Mouse (Mus musculus): ENCODE measurements at regions not wholly inside any gene's neighbourhood (a gene's known extent, or its start where the extent isn't known, plus 50 kb on each side); places are given as distances from the start of the nearest gene placed in this dataset.

GRCm38 (mm10) chr12:64273730-64274129, 200.8 kb downstream of the Fscb start:
- no peak for DNase-seq (ENCODE audit: low read depth, low spot score)

- DNase-seq (ENCODE audit: low read depth, low spot score): no peak
These were observed 208.4 kb downstream of the Fscb start for GRCm38 (mm10) chr12:64266130-64266529.

GRCm38 (mm10) chr12:64255016-64255415, 219.5 kb downstream of the Fscb start:
- DNase-seq (ENCODE audit: low read depth, low spot score): no peak

- no peak for DNase-seq (ENCODE audit: low read depth, low spot score)
These were observed 224.5 kb downstream of the Fscb start for GRCm38 (mm10) chr12:64249974-64250373.

GRCm38 (mm10) chr12:64229510-64230078, 244.9 kb downstream of the Fscb start:
- peak; percentile 6 for DNase-seq (ENCODE audit: low read depth, low spot score)

GRCm38 (mm10) chr12:64216409-64216808, 258.1 kb downstream of the Fscb start:
- no peak for DNase-seq (ENCODE audit: low read depth, low spot score)

- peak; percentile 9 for DNase-seq (ENCODE audit: low read depth, low spot score)
These were observed 276.1 kb downstream of the Fscb start for GRCm38 (mm10) chr12:64198385-64198784.
